Mouse (Mus musculus): Measurements from ENCODE around the gene Nr2f6. TPM values are rescaled to one million over a fixed set of nuclear protein-coding genes. Genes with fewer than 3 reads are reported as not detected.

Gene Nr2f6
- polyA plus RNA-seq, 1 experiment from 2014 or later: 38.1 TPM

- H3K27me3 ChIP-seq (ENCODE audit: control insufficient read depth, insufficient read depth, low read length): no peaks in the 10 kb centered on the region
- peaks cover 32% of the 10 kb centered on the region for H3K4me1 ChIP-seq (ENCODE audit: control insufficient read depth, insufficient read depth, low read length)
- peak within 1 kb of the TSS; percentile 66 for H3K4me2 ChIP-seq (ENCODE audit: low read depth, low read length)
- H3K36me3 ChIP-seq (ENCODE audit: control insufficient read depth, insufficient read depth): peaks cover 16% of the 10 kb centered on the region
- H3K27ac ChIP-seq (ENCODE audit: low read length): peak within 1 kb of the TSS; percentile 90
- H3K9me3 ChIP-seq (replicated peaks; ENCODE audit: control insufficient read depth, low read length): no peaks in the 10 kb centered on the region
- H3K9ac ChIP-seq (ENCODE audit: low read length): peak within 1 kb of the TSS; percentile 85
- WGBS: 1% methylated on average over 67 of the region's 68 CpGs
- peak; percentile 85 for ATAC-seq (replicated peaks; ENCODE audit: extremely low read depth, insufficient read depth, low FRiP score)
- peak within 1 kb of the TSS; percentile 87 for H3K4me3 ChIP-seq (ENCODE audit: low read length)
These were observed 10.4 kb downstream of the Nr2f6 start, which contains the start of gene Ocel1 for GRCm38 (mm10) chr8:71371236-71371848. Ocel1 (plus strand) TSS chr8:71371298.

DNA sequence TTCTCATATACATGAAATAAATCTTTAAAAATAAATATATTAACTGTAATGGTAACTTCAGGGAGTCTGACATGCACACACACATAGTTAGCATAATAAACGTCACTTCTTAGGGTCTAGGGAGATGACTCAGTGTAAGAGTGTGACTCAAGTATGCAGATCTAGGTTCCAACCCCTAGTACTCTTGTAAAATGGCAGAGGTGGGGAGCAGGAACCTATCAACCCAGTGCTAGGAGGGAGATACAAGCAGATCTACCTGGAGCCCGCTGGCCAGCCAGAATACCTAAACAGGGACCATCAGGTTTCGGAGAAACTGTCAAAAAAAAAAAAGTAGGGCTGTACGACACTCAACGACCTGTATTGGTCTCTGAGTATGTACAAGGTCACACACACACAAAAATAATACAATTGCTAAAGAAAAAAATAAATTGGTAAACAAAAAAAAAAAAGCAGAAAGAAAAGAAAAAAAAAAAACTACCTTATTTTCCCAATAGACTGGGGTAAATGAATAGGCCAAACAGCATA, 11.0 kb downstream of the Nr2f6 start:
- 15% methylated on average over 5 of the region's 5 CpGs for WGBS
- Histone ChIP-seq H3K27ac (ENCODE audit: low read length) (peak overlapping the region; percentile 90), H3K27me3 (ENCODE audit: control insufficient read depth, insufficient read depth, low read length) (no peaks in the 10 kb centered on the region), H3K4me2 (ENCODE audit: low read depth, low read length) (peak overlapping the region; percentile 66), H3K4me1 (ENCODE audit: control insufficient read depth, insufficient read depth, low read length) (peaks cover 28% of the 10 kb centered on the region), H3K36me3 (ENCODE audit: control insufficient read depth, insufficient read depth) (peaks cover 16% of the 10 kb centered on the region), H3K9ac (ENCODE audit: low read length) (peak overlapping the region; percentile 85), H3K4me3 (ENCODE audit: low read length) (peak overlapping the region; percentile 87), H3K9me3 (replicated peaks; ENCODE audit: control insufficient read depth, low read length) (no peaks in the 10 kb centered on the region)
- ATAC-seq (replicated peaks; ENCODE audit: extremely low read depth, insufficient read depth, low FRiP score): no peak

DNA sequence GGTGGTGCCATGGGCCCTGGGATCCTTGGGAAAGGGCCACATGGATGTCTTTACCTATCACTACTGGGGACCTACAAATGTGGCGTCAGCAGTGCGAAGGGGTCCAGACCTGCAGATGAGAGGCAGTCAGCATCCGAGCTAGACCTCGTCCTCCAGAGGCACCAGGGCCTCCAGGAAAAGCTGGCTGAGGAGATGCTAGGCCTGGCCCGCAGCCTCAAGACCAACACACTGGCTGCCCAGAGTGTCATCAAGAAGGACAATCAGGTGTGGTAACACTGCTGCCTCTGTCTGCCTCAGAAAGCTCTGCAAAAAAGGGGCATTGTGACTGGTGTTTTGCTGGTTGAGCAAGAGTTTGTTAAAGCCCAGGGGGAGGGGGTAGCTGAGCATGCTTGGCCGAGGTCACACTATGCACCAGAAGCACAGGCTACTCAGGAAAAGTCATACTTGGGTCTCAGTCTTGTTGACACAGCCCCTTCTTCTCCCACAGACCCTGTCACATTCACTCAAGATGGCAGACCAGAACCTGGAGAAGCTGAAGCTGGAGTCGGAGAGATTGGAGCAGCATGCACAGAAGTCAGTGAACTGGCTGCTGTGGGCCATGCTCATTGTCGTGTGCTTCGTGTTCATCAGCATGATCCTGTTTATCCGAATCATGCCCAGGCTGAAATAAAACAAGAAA, 12.6 kb downstream of the Nr2f6 start:
- Histone ChIP-seq H3K9me3 (replicated peaks; ENCODE audit: control insufficient read depth, low read length) (no peaks in the 10 kb centered on the region), H3K4me1 (ENCODE audit: control insufficient read depth, insufficient read depth, low read length) (peaks cover 21% of the 10 kb centered on the region), H3K27me3 (ENCODE audit: control insufficient read depth, insufficient read depth, low read length) (no peaks in the 10 kb centered on the region), H3K4me3 (ENCODE audit: low read length) (no peak overlapping the region), H3K36me3 (ENCODE audit: control insufficient read depth, insufficient read depth) (peaks cover 10% of the 10 kb centered on the region), H3K9ac (ENCODE audit: low read length) (no peak overlapping the region), H3K4me2 (ENCODE audit: low read depth, low read length) (no peak overlapping the region), H3K27ac (ENCODE audit: low read length) (no peak overlapping the region)
- 94% methylated on average over 10 of the region's 10 CpGs for WGBS
- no peak for ATAC-seq (replicated peaks; ENCODE audit: extremely low read depth, insufficient read depth, low FRiP score)

- Histone ChIP-seq H3K27me3 (ENCODE audit: control insufficient read depth, insufficient read depth, low read length) (no peaks in the 10 kb centered on the region), H3K36me3 (ENCODE audit: control insufficient read depth, insufficient read depth) (peaks cover 3% of the 10 kb centered on the region; the same call in 1 of the 2 replicates), H3K9me3 (replicated peaks; ENCODE audit: control insufficient read depth, low read length) (no peaks in the 10 kb centered on the region), H3K4me2 (ENCODE audit: low read depth, low read length) (peak overlapping the region; percentile 95; the same call in 1 of the 2 replicates), H3K4me1 (ENCODE audit: control insufficient read depth, insufficient read depth, low read length) (peaks cover 21% of the 10 kb centered on the region), H3K9ac (ENCODE audit: low read length) (peak overlapping the region; percentile 82; the same call in 1 of the 2 replicates), H3K4me3 (ENCODE audit: low read length) (no peak overlapping the region), H3K27ac (ENCODE audit: low read length) (no peak overlapping the region; the same call in 1 of the 2 replicates)
- no peak for ATAC-seq (replicated peaks; ENCODE audit: extremely low read depth, insufficient read depth, low FRiP score)
These were observed 13.4 kb downstream of the Nr2f6 start for GRCm38 (mm10) chr8:71368366-71368765.

DNA sequence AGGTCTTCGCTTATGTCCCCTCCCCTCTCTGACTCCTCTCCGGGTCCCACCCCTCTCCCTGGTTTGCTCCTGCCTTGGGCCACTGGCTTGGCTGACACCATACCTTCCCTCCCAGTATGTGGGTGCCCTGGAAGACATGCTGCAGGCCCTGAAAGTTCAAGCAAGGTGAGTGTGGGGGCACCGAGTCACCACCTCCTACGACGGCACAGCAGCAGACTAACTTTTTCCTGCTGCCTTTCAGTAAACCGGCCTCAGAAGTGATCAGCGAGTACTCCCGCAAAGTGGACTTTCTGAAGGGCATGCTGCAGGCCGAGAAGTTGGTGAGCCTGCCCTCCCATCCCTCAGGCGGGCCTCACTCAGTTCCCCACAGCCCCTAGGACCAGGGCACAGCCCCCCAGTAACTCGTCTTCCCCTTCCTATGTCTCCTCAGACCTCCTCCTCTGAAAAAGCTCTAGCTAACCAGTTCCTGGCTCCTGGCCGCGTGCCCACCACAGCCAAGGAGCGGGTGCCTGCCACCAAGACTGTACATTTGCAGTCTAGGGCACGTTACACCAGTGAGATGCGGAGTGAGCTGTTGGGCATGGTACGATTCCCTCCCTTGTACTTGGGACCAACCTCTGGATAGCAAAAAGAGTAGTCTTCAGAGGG, 14.1 kb downstream of the Nr2f6 start:
- H3K27ac ChIP-seq (ENCODE audit: low read length): peak overlapping the region; percentile 93
- H3K4me1 ChIP-seq (ENCODE audit: control insufficient read depth, insufficient read depth, low read length): peaks cover 21% of the 10 kb centered on the region
- no peak for ATAC-seq (replicated peaks; ENCODE audit: extremely low read depth, insufficient read depth, low FRiP score)
- H3K27me3 ChIP-seq (ENCODE audit: control insufficient read depth, insufficient read depth, low read length): no peaks in the 10 kb centered on the region
- no peaks in the 10 kb centered on the region for H3K9me3 ChIP-seq (replicated peaks; ENCODE audit: control insufficient read depth, low read length)
- peak overlapping the region; percentile 95 for H3K4me2 ChIP-seq (ENCODE audit: low read depth, low read length)
- peak overlapping the region; percentile 78 for H3K4me3 ChIP-seq (ENCODE audit: low read length)
- H3K36me3 ChIP-seq (ENCODE audit: control insufficient read depth, insufficient read depth): peaks cover 3% of the 10 kb centered on the region; the same call in 1 of the 2 replicates
- WGBS: 31% methylated on average over 17 of the region's 17 CpGs
- peak overlapping the region; percentile 82 for H3K9ac ChIP-seq (ENCODE audit: low read length)

GRCm38 (mm10) chr8:71366771-71367528, 14.8 kb downstream of the Nr2f6 start, which contains the start of gene Use1:
Use1 (plus strand) TSS chr8:71366848.
- Histone ChIP-seq H3K4me1 (ENCODE audit: control insufficient read depth, insufficient read depth, low read length) (peaks cover 21% of the 10 kb centered on the region), H3K27ac (ENCODE audit: low read length) (peak within 1 kb of the TSS; percentile 93), H3K4me2 (ENCODE audit: low read depth, low read length) (peak within 1 kb of the TSS; percentile 95), H3K36me3 (ENCODE audit: control insufficient read depth, insufficient read depth) (peaks cover 3% of the 10 kb centered on the region; the same call in 1 of the 2 replicates), H3K27me3 (ENCODE audit: control insufficient read depth, insufficient read depth, low read length) (no peaks in the 10 kb centered on the region), H3K9ac (ENCODE audit: low read length) (peak within 1 kb of the TSS; percentile 82), H3K4me3 (ENCODE audit: low read length) (peak within 1 kb of the TSS; percentile 78), H3K9me3 (replicated peaks; ENCODE audit: control insufficient read depth, low read length) (no peaks in the 10 kb centered on the region)
- under 1% methylated on average over 56 of the region's 56 CpGs for WGBS
- peak; percentile 84 for ATAC-seq (replicated peaks; ENCODE audit: extremely low read depth, insufficient read depth, low FRiP score)

GRCm38 (mm10) chr8:71358026-71358425, 23.7 kb downstream of the Nr2f6 start:
- H3K4me2 ChIP-seq (ENCODE audit: low read depth, low read length): no peak overlapping the region
- H3K9ac ChIP-seq (ENCODE audit: low read length): no peak overlapping the region
- no peaks in the 10 kb centered on the region for H3K27me3 ChIP-seq (ENCODE audit: control insufficient read depth, insufficient read depth, low read length)
- peaks cover 48% of the 10 kb centered on the region for H3K36me3 ChIP-seq (ENCODE audit: control insufficient read depth, insufficient read depth)
- 86% methylated on average over 3 of the region's 3 CpGs for WGBS
- no peaks in the 10 kb centered on the region for H3K4me1 ChIP-seq (ENCODE audit: control insufficient read depth, insufficient read depth, low read length)
- ATAC-seq (replicated peaks; ENCODE audit: extremely low read depth, insufficient read depth, low FRiP score): no peak
- H3K4me3 ChIP-seq (ENCODE audit: low read length): no peak overlapping the region
- H3K9me3 ChIP-seq (replicated peaks; ENCODE audit: control insufficient read depth, low read length): no peaks in the 10 kb centered on the region
- H3K27ac ChIP-seq (ENCODE audit: low read length): no peak overlapping the region

DNA sequence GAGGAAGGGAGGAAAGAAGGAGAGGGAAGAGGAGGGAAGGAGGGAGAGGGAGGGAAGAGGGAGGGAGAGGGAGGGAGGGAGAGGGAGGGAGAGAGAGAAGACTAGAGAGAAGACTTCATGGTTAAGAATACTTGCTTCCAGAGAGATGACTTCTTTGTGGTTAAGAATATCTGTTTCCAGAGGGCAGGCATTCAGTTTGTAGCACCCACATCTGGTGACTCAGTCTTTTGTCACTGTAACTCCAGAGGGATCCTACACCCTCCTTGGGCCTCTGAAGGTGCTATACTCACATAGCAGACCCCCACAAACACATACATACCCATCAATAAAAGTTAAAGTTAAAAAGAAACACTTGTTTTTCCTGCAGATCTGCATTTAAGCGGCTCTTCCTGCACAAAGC, 30.2 kb downstream of the Nr2f6 start:
- WGBS: 94% methylated on average over 1 of the region's 1 CpGs
- H3K4me1 ChIP-seq (ENCODE audit: control insufficient read depth, insufficient read depth, low read length): peaks cover 3% of the 10 kb centered on the region; the same call in 1 of the 2 replicates
- H3K27ac ChIP-seq (ENCODE audit: low read length): no peak overlapping the region
- no peaks in the 10 kb centered on the region for H3K9me3 ChIP-seq (replicated peaks; ENCODE audit: control insufficient read depth, low read length)
- ATAC-seq (replicated peaks; ENCODE audit: extremely low read depth, insufficient read depth, low FRiP score): no peak
- H3K4me2 ChIP-seq (ENCODE audit: low read depth, low read length): no peak overlapping the region
- H3K4me3 ChIP-seq (ENCODE audit: low read length): no peak overlapping the region
- no peaks in the 10 kb centered on the region for H3K27me3 ChIP-seq (ENCODE audit: control insufficient read depth, insufficient read depth, low read length)
- H3K9ac ChIP-seq (ENCODE audit: low read length): no peak overlapping the region
- peaks cover 71% of the 10 kb centered on the region for H3K36me3 ChIP-seq (ENCODE audit: control insufficient read depth, insufficient read depth)
